Mouse (Mus musculus) MEL (cell line): Measurements from ENCODE around the gene Txnrd2. TPM values are rescaled to one million over a fixed set of nuclear protein-coding genes. Genes with fewer than 3 reads are reported as not detected.

ENCODE experiments used
- DNase-seq: peaks from one replicate; pipeline ENCODE4 v3.0.0; 2011; ENCODE audit warnings: low read depth, low spot score
- H3K27ac ChIP-seq: 2 replicates; pipeline ENCODE4 v1.5.1; 2012; ENCODE audit warnings: low read depth, mild to moderate bottlenecking, control low read depth, low read length, moderate library complexity; ENCODE audit not compliant: control insufficient read depth
- H3K27me3 ChIP-seq, 2 experiments: fragments of 150-350 bp in 1 of 2; sonication (generic) in 1 of 2; 2 replicates each; pipeline ENCODE4 v1.6.1; 2012; ENCODE audit warnings: low read length in 2 of 2, mild to moderate bottlenecking in 2 of 2, improper control_type of control experiment in 1 of 2, moderate library complexity in 1 of 2; ENCODE audit not compliant: insufficient read depth in 2 of 2, control insufficient read depth in 1 of 2
- H3K36me3 ChIP-seq, 2 experiments: 2 replicates each; pipeline ENCODE4 v1.6.1; 2012 to 2014; ENCODE audit warnings: low read length in 2 of 2, improper control_type of control experiment in 1 of 2, inconsistent platforms in 1 of 2, mild to moderate bottlenecking in 1 of 2; ENCODE audit not compliant: insufficient read depth in 2 of 2, control insufficient read depth in 1 of 2
- H3K4me1 ChIP-seq, 2 experiments: fragments of 150-350 bp in 1 of 2; sonication (generic) in 1 of 2; 2 replicates each; pipeline ENCODE4 v1.6.1; 2012; ENCODE audit warnings: low read length in 2 of 2, improper control_type of control experiment in 1 of 2, mild to moderate bottlenecking in 1 of 2; ENCODE audit not compliant: insufficient read depth in 2 of 2, control insufficient read depth in 1 of 2
- H3K4me3 ChIP-seq, 2 experiments: fragments of 150-350 bp in 1 of 2; sonication (generic) in 1 of 2; 2 replicates each; pipeline ENCODE4 v1.5.1; 2012; ENCODE audit warnings: low read depth in 2 of 2, low read length in 2 of 2, mild to moderate bottlenecking in 2 of 2, moderate library complexity in 2 of 2, control low read depth in 1 of 2, improper control_type of control experiment in 1 of 2; ENCODE audit not compliant: control insufficient read depth in 1 of 2, insufficient read depth in 1 of 2
- H3K79me2 ChIP-seq: 2 replicates; pipeline ENCODE4 v1.6.1; 2012; ENCODE audit warnings: mild to moderate bottlenecking, low read length, moderate library complexity; ENCODE audit not compliant: control insufficient read depth, poor library complexity, insufficient read depth
- H3K9ac ChIP-seq: 2 replicates; pipeline ENCODE4 v1.6.1; 2012; ENCODE audit warnings: low read depth, mild to moderate bottlenecking, control low read depth, low read length, moderate library complexity; ENCODE audit not compliant: control insufficient read depth, poor library complexity, severe bottlenecking
- H3K9me3 ChIP-seq: fragments of 150-350 bp; sonication (generic); replicated peaks from 2 replicates; pipeline ENCODE4 v1.6.1; 2012; ENCODE audit warnings: mild to moderate bottlenecking, low read length, improper control_type of control experiment, moderate library complexity; ENCODE audit not compliant: insufficient read depth
- BHLHE40 ChIP-seq: IDR thresholded peaks from 2 replicates; pipeline ENCODE4 v1.6.1; 2012; ENCODE audit warnings: low read depth, mild to moderate bottlenecking, inconsistent platforms, low read length, improper control_type of control experiment, borderline replicate concordance
- CTCF ChIP-seq, 3 experiments: IDR thresholded peaks in 2 of 3; conservative IDR thresholded peaks in 1 of 3; 2 replicates each; pipeline ENCODE4 v1.5.1; 2011 to 2012; ENCODE audit warnings: low read length in 3 of 3, low read depth in 2 of 3, mild to moderate bottlenecking in 2 of 3, improper control_type of control experiment in 1 of 3, inconsistent platforms in 1 of 3, mixed read lengths in 1 of 3, moderate library complexity in 1 of 3; ENCODE audit not compliant: control insufficient read depth in 1 of 3, insufficient read depth in 1 of 3, poor library complexity in 1 of 3, severe bottlenecking in 1 of 3
- E2F4 ChIP-seq: IDR thresholded peaks from 2 replicates; pipeline ENCODE4 v1.6.1; 2011; ENCODE audit warnings: low read depth, low read length, improper control_type of control experiment, borderline replicate concordance
- EP300 ChIP-seq, 2 experiments: IDR thresholded peaks; 2 replicates each; pipeline ENCODE4 v1.6.1; 2011; ENCODE audit warnings: improper control_type of control experiment in 2 of 2, low read length in 2 of 2, low read depth in 1 of 2, mild to moderate bottlenecking in 1 of 2
- ETS1 ChIP-seq: IDR thresholded peaks from 2 replicates; pipeline ENCODE4 v1.6.1; 2012; ENCODE audit warnings: low read depth, mild to moderate bottlenecking, inconsistent platforms, low read length, improper control_type of control experiment, moderate library complexity
- GABPA ChIP-seq: IDR thresholded peaks from 2 replicates; pipeline ENCODE4 v1.6.1; 2012; ENCODE audit warnings: low read depth, mild to moderate bottlenecking, inconsistent platforms, low read length, improper control_type of control experiment, moderate library complexity
- MAX ChIP-seq: IDR thresholded peaks from 2 replicates; pipeline ENCODE4 v1.6.1; 2011; ENCODE audit warnings: low read length, improper control_type of control experiment
- MXI1 ChIP-seq: IDR thresholded peaks from 2 replicates; pipeline ENCODE4 v1.6.1; 2011; ENCODE audit warnings: mild to moderate bottlenecking, low read depth, low read length, improper control_type of control experiment
- MYB ChIP-seq: IDR thresholded peaks from 2 replicates; pipeline ENCODE4 v1.6.1; 2011; ENCODE audit warnings: mild to moderate bottlenecking, low read depth, low read length, improper control_type of control experiment
- POLR2AphosphoS2 ChIP-seq: IDR thresholded peaks from 2 replicates; pipeline ENCODE4 v1.6.1; 2011; ENCODE audit warnings: low read length, improper control_type of control experiment
- RAD21 ChIP-seq: IDR thresholded peaks from 2 replicates; pipeline ENCODE4 v1.6.1; 2011; ENCODE audit warnings: mild to moderate bottlenecking, low read depth, low read length, improper control_type of control experiment
- RCOR1 ChIP-seq: IDR thresholded peaks from 2 replicates; pipeline ENCODE4 v1.6.1; 2012; ENCODE audit warnings: low read depth, mild to moderate bottlenecking, inconsistent platforms, low read length, improper control_type of control experiment
- SIN3A ChIP-seq: IDR thresholded peaks from 2 replicates; pipeline ENCODE4 v1.6.1; 2012; ENCODE audit warnings: low read length, improper control_type of control experiment, inconsistent platforms
- SMC3 ChIP-seq: IDR thresholded peaks from 2 replicates; pipeline ENCODE4 v1.6.1; 2011; ENCODE audit warnings: low read depth, low read length, improper control_type of control experiment
- TCF12 ChIP-seq: IDR thresholded peaks from 2 replicates; pipeline ENCODE4 v1.6.1; 2014; ENCODE audit warnings: low read depth, mild to moderate bottlenecking, inconsistent platforms, low read length, improper control_type of control experiment, moderate library complexity
- UBTF ChIP-seq: IDR thresholded peaks from 2 replicates; pipeline ENCODE4 v1.6.1; 2012; ENCODE audit warnings: low read depth, mild to moderate bottlenecking, inconsistent platforms, low read length, improper control_type of control experiment, moderate library complexity, borderline replicate concordance; ENCODE audit not compliant: insufficient read depth
- ZC3H11A ChIP-seq: IDR thresholded peaks from 2 replicates; pipeline ENCODE4 v1.6.1; 2012; ENCODE audit warnings: low read depth, mild to moderate bottlenecking, inconsistent platforms, low read length, improper control_type of control experiment
- ZMIZ1 ChIP-seq: IDR thresholded peaks from 2 replicates; pipeline ENCODE4 v1.6.1; 2012; ENCODE audit warnings: low read depth, mild to moderate bottlenecking, inconsistent platforms, low read length, improper control_type of control experiment, moderate library complexity
- polyA plus RNA-seq, 2 experiments: library from polyadenylated mRNA; stranded (reverse) in 1 of 2; unstranded in 1 of 2; fragments of >175 nt in 1 of 2; fragments of >200 nt in 1 of 2; gene quantifications; 2 replicates each; pipeline versions ENCODE4 v1.2.1 to v1.2.4; 2012; ENCODE audit warnings: low replicate concordance in 2 of 2, low read depth in 1 of 2; ENCODE audit not compliant: insufficient read length in 2 of 2, insufficient read depth in 1 of 2, missing spikeins in 1 of 2
- total RNA-seq: library from RNA; depleted of rRNA; stranded (reverse); fragments of 300-350 nt; gene quantifications from 2 replicates; pipeline ENCODE4 v1.2.3, GENCODE M21; 2012

Gene Txnrd2
- total and polyA plus RNA-seq, 3 experiments, result 31.2 to 46.8 TPM; not detected in 1

DNA sequence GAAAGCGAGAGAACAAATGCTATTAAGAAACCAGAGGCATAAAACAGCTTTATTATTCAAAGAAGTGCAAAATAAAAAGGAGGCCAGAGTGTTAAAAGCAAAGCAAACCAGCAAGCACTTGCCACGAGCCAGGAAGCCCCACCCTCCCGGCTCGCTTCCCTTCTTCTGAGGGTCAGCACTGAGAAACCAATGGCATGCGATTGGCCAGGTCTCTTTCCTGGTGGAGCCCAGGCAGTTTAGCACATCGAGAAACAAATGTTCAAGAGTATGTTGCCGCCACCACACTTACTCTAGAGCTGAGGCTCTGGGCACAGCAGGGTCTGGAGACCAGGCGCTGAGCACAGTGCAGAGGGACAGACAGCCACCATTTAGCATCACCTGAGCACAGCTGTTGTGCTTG is 36.4 kb downstream of the Txnrd2 start:
- no peak overlapping the region for H3K4me3 ChIP-seq
- peaks cover 9 to 41% of the 10 kb centered on the region in 2 experiments for H3K4me1 ChIP-seq
- H3K9ac ChIP-seq, result no peak overlapping the region
- DNase-seq, result no peak
- no peaks in the 10 kb centered on the region for H3K9me3 ChIP-seq
- no peaks in the 10 kb centered on the region for H3K27me3 ChIP-seq
- peaks cover 0 to 26% of the 10 kb centered on the region in 2 experiments; a peak in 3 of 4 replicates for H3K36me3 ChIP-seq
- TF ChIP-seq SIN3A (no peak), MAX (no peak), POLR2AphosphoS2 (no peak), MYB (no peak)
- no peak overlapping the region for H3K27ac ChIP-seq
- H3K79me2 ChIP-seq, result no peaks in the 10 kb centered on the region

- no peak for TF ChIP-seq RCOR1
- peak; percentile 29; the same call in 1 of the 2 replicates for TF ChIP-seq TCF12
- peak; percentile 82 for TF ChIP-seq ETS1
- no peak for TF ChIP-seq GABPA
- TF ChIP-seq ZMIZ1, result no peak
- peak; percentile 23 to 43; a peak in 1 of 4 replicates for TF ChIP-seq EP300 (IDR thresholded peaks at IDR 0.05; ENCODE audit: low read depth in 1 of 2, low read length in 2 of 2)
- TF ChIP-seq SIN3A, result peak; percentile 33; the same call in 1 of the 2 replicates
- Histone ChIP-seq H3K27me3 (no peaks in the 10 kb centered on the region), H3K4me1 (peaks cover 4 to 26% of the 10 kb centered on the region in 2 experiments), H3K27ac (no peak overlapping the region), H3K36me3 (peaks cover 0 to 15% of the 10 kb centered on the region in 2 experiments; a peak in 3 of 4 replicates), H3K79me2 (no peaks in the 10 kb centered on the region), H3K9me3 (no peaks in the 10 kb centered on the region), H3K9ac (no peak overlapping the region), H3K4me3 (no peak overlapping the region)
- peak; percentile 64 for DNase-seq
These were observed 38.1 kb downstream of the Txnrd2 start for GRCm38 (mm10) chr16:18464271-18464670.

DNA sequence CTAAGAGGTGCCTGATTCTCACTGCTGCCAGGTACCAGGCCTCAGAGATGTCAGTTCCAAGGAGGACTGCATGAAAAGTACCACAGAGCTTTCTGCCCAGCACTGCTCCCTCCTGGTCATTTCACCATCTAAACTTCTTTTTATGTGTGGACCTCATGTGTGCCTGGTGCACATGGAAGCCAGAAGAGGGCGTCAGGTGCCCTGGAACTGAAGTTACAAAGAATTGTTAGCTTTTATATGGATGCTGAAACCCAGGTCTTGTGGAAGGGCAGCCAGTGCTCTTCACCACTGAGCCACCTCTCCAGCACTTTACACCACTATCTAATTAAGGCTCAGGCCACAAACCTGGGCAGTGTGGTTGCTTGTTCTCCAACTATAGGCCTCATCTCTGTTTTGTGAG is 44.6 kb downstream of the Txnrd2 start:
- no peaks in the 10 kb centered on the region for H3K27me3 ChIP-seq
- no peak for DNase-seq
- TF ChIP-seq RAD21 (peak; percentile 47), SMC3 (peak; percentile 62), MXI1 (no peak), UBTF (no peak), RCOR1 (no peak), E2F4 (no peak), CTCF (IDR thresholded peaks at IDR 0.05 in 2 of 3, conservative IDR thresholded peaks at IDR 0.05 in 1 of 3; ENCODE audit: control insufficient read depth in 1 of 3, insufficient read depth in 1 of 3, low read depth in 2 of 3, low read length in 3 of 3, poor library complexity in 1 of 3, severe bottlenecking in 1 of 3) (peak in 2 of 3 experiments; percentile 43 to 58; a peak in 4 of 6 replicates), BHLHE40 (no peak), ZC3H11A (peak; percentile 31; the same call in 1 of the 2 replicates)
- TF ChIP-seq, all 39 proteins: peak for 4
- no peaks in the 10 kb centered on the region for H3K79me2 ChIP-seq
- no peak overlapping the region for H3K9ac ChIP-seq
- no peak overlapping the region for H3K27ac ChIP-seq
- H3K4me3 ChIP-seq, result no peak overlapping the region
- H3K9me3 ChIP-seq, result no peaks in the 10 kb centered on the region
- H3K4me1 ChIP-seq, result no peaks in the 10 kb centered on the region
- peaks cover 0 to 2% of the 10 kb centered on the region in 2 experiments; a peak in 1 of 4 replicates for H3K36me3 ChIP-seq
